Mouse (Mus musculus): Measurements from ENCODE around the gene Polr3g.

DNA sequence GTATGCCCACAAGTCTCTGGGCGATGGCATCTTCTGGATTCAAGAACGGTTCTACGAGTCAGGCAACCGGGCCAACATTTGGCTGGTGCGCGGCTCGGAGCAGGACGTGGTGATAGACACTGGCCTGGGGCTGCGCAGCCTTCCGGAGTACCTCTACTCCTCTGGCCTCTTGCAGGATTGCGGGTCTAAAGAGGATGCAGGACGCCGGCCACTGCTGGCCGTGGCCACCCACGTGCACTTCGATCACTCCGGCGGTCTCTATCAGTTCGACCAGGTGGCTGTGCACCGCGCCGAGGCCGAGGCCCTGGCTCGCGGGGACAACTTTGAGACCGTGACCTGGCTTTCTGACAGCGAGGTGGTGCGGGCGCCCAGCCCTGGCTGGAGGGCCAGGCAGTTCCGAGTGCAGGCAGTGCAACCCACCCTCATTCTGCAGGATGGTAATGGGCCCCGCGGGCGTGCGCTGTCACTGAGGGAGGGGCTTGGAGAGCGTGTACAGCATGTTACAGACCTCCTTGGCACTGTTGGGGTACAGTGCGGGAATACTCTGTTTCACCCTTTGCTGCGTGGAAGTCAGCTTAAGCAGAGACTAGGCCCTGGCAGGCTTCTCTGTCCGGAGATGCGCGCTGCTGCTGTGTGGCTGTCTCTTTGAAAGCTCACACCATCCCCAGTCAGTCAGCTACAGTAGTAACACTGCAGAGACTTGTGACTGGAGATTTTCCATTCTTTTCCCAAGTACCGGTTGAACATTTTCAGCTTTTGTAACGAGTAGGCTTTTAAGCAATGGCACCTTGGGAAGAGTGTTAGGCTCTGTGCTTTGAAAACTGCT, 946 bp upstream of the Polr3g start:
- TF ChIP-seq CTCF (IDR thresholded peaks at IDR 0.05; ENCODE audit: borderline replicate concordance, control insufficient read depth, extremely low read depth, insufficient read depth, low read length, poor library complexity) (no peak), POLR2A (IDR thresholded peaks at IDR 0.05; ENCODE audit: control insufficient read depth, extremely low read depth, insufficient read depth, low read length, poor library complexity) (no peak)
